Mouse (Mus musculus) fibroblast of lung, adult 2 months (primary cell): ENCODE results near the gene Nol12.
A peak's percentile ranks its signal among the peaks of the same experiment; 100 is the strongest.

Experiments used
- DNase-seq: peaks from one replicate; pipeline ENCODE4 v3.0.0-alpha.2; 2011; ENCODE audit warnings: low read depth

Nol12 gene

DNA sequence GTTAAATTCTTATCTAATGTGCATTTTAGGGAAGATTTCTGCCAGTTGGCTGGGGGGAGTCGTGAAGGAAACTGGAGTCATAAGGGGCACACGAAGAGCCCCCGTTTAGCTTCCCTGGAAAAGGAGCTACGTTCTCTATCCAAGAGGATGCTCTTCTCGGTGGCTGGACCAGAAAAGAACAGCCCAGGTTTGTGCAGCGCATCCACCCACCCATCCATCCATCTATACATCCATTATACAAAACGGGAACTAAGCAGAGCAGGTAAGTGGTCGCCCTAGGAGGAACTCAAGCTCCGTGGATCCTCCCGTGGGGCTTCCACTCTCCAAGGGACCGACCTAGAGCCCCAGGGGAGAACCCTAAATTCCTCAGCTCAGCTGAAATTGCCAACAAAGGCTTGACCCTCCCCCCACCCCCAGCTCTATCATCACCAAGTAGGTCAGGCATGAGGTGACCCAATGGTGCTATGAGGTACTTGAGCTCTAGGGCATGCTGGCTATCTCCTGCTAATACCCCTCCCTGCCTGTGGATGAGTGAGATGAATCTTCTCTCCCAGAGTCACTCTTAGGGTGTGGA lies 13.5 kb downstream of the Nol12 start:
- DNase-seq, result no peak

DNA sequence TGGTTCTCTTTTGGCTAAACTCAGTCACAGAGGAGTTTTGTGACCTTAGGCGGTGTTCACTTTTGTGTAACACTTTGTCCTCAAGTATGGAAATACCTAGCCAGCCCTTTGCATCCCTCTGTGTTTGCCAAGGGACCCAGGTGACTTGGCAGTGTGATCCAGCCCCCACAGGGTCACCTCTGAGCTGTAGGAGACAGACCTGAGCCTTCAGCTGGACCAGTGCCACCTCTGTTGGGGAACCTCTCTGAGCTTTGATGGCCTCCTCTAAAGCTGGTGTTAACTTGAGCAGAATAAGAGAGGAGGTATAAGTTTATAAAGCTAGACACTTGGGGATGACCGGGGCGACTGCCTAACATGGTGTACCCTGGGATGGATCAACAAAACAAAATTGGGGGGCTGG lies 14.2 kb downstream of the Nol12 start:
- no peak for DNase-seq

GRCm38 (mm10) chr15:78955663-78956062 lies 20.9 kb downstream of the Nol12 start:
- no peak for DNase-seq

GRCm38 (mm10) chr15:78956351-78956750 lies 21.6 kb downstream of the Nol12 start:
- no peak for DNase-seq

DNA sequence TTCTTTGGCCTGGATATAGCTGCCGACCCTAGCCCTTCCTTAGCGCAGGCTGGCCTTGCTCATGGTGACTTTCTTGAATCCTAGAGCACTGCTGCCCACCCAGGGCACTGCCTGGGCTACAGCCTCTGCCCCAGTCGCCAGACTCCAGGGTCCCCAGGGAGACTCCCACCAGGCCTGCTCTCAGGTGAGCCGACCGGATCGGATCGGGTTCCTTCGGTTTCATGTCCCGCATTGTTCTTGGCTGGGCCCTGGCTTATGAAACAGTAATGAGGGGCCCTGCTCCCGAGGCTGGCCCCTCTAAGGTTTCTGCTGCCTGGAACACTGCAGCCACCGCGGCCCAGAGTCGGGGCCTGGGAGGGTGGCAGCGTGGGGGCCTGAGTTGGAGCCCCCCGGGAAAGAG lies 22.3 kb downstream of the Nol12 start:
- no peak for DNase-seq

DNA sequence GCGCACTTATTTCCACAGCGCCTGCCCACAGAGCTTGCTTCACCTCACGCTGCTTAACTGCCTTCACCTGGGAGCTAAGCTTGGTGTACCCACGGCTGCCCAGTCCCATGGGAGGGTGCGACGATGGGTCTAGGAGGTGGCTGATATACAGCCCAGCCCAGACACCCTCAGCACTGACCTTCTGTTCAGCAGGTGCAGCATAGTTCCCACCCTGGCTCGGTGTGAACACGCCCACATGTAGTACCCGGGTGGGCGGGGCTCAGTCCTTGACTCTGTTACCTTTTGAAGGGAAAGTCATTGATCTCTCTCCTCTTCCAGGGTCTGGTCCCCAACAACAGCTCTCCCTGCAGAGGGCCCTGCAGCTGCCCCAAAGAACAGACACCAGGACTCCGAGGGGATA lies 24.8 kb downstream of the Nol12 start:
- no peak for DNase-seq

GRCm38 (mm10) chr15:78960088-78960487 lies 25.4 kb downstream of the Nol12 start:
- DNase-seq, result peak; percentile 82

GRCm38 (mm10) chr15:78962885-78963284 lies 28.2 kb downstream of the Nol12 start:
- peak; percentile 70 for DNase-seq

GRCm38 (mm10) chr15:78971626-78972025 lies 36.9 kb downstream of the Nol12 start:
- no peak for DNase-seq

DNA sequence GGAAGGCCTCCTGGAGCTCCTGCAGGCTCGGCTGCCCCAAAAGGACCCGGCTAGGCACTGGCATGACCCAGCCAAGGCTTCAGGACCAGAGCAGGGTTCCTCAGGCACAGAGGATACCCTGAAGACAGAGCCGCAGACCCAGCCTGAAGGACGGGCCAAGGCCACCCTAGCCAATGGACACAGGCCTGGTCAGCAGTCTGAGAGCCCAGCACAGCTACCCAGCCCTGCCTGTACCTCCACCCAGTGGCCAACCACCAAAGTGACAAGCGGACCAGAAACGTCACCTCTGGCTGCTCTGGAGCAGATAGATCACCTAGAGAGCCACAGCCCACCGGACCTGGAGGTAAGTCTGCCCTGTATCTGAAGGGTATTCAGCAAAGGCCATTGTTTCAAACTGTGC lies 39.2 kb downstream of the Nol12 start:
- DNase-seq, result no peak

GRCm38 (mm10) chr15:78977676-78978159 lies 43.0 kb downstream of the Nol12 start:
- no peak for DNase-seq

- peak; percentile 50 for DNase-seq
Observed at GRCm38 (mm10) chr15:78978875-78979274, 44.1 kb downstream of the Nol12 start.

GRCm38 (mm10) chr15:78980084-78980483 lies 45.4 kb downstream of the Nol12 start:
- DNase-seq, result no peak

DNA sequence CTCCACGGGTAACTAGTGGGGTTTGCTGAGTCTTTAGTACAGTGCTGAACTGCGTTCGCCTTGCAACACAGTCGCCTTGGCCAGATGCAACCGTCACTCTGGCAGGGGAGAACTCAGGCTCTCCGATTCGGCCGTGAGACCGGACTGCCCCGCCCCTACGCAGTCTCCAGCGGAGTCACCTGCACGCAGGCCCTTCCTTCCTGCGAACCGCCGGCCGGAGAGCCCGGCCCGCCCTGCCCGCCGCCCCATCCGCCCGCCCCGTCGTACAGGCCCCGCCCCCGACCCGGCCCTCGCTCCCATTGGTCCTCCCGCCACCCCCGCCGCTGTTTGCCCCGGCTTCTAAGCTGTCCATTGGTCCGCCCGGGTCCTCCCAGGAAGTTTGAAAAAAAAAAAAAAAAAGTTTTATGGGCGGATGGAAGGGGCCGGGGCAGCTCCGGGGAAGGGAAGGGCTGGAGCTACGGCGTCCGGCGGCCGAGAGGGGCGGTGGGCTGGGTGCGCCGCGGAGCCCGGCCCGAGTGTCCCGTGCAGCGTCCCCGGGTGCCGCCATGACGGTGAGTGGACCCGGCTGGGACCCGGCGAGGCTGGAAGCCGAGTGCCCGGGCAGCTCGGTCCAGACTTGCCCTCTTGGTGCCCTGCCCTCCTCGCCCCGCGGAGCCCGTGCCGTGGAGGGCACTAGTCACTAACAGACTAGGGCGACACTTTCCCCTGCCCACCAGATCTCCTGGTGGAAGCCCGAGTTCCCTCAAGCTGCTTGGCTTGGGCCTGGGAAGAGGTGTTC lies 48.1 kb downstream of the Nol12 start:
- peak; percentile 76 for DNase-seq

DNA sequence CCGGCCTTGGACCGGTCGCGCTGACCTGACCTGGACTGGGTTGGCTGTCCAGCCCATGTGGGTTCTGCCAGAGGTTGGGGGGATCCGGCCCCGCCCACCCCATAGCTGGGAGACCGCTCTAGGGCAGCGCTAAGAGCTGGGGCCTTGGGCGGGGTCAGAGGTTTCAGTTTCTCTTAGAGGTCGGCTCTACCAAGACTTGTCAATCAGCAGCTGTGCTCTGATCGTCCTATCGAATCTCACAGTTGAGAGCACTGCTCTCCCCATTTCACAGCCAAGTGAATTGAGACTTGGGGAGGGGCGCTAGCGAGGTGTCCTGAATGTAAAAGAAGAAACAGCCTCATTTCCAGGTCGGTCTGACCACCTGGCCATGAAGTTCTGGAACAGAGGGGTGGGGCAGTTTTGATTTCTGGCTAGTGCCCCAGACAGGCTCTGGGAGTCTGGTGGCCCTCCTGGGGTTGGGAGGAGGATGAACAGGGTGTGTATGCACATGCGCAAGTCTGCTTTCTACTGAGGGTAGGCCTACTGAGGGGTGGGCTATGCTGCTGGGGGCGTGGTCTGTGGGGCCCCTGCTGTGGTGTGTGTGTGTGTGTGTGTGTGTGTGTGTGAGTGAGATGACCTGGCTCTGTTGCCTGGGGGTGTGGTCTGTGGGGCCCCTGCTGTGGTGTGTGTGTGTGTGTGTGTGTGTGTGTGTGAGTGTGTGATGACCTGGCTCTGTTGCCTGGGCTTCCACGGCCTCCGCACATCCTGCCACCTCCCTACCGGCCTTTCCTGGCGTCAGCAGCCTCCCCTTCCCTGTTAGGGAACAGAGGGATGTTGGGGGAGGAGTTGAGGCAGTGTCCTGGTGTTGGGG lies 48.9 kb downstream of the Nol12 start:
- DNase-seq, result peak; percentile 35

DNA sequence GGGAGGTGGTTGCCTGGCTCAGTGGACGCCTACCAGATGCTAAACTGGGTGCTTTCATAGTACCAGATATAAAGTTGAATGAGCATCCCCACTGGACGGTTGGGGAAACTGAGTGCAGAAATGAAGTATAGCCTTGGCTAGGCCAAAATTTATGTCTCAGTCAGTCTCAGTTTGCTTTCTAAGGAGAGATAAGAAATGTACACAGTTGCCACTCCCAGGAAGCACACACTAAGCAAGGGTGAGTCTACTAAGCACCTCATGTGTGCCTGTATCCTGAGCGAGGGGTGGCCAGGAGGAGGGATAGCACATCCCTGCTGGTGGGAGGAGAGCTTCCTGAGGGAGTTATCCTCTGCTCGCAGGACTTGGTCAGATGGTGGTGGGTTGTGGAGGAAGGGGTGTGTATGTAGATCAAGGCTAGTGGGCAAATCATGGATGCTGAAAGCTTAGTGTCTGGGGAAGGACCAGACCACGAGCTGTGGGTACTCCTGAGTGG lies 49.6 kb downstream of the Nol12 start:
- no peak for DNase-seq

- no peak for DNase-seq
Observed at GRCm38 (mm10) chr15:78986536-78987220, 51.9 kb downstream of the Nol12 start.

- DNase-seq, result peak; percentile 54
Observed at GRCm38 (mm10) chr15:78988499-78988971, 53.8 kb downstream of the Nol12 start.

GRCm38 (mm10) chr15:78989152-78990092 lies 54.7 kb downstream of the Nol12 start:
- DNase-seq, result no peak

GRCm38 (mm10) chr15:78990093-78990463 lies 55.3 kb downstream of the Nol12 start:
- no peak for DNase-seq
